Mouse (Mus musculus) MEL (cell line): ENCODE results near the gene Defb25. TPM values are rescaled to one million over a fixed set of nuclear protein-coding genes. Genes with fewer than 3 reads are reported as not detected.

ENCODE experiments used
- DNase-seq: peaks from one replicate; pipeline ENCODE4 v3.0.0; 2011; ENCODE audit warnings: low read depth, low spot score
- H3K27ac ChIP-seq: 2 replicates; pipeline ENCODE4 v1.5.1; 2012; ENCODE audit warnings: low read depth, mild to moderate bottlenecking, control low read depth, low read length, moderate library complexity; ENCODE audit not compliant: control insufficient read depth
- H3K27me3 ChIP-seq, 2 experiments: fragments of 150-350 bp in 1 of 2; sonication (generic) in 1 of 2; 2 replicates each; pipeline ENCODE4 v1.6.1; 2012; ENCODE audit warnings: low read length in 2 of 2, mild to moderate bottlenecking in 2 of 2, improper control_type of control experiment in 1 of 2, moderate library complexity in 1 of 2; ENCODE audit not compliant: insufficient read depth in 2 of 2, control insufficient read depth in 1 of 2
- H3K36me3 ChIP-seq, 2 experiments: 2 replicates each; pipeline ENCODE4 v1.6.1; 2012 to 2014; ENCODE audit warnings: low read length in 2 of 2, improper control_type of control experiment in 1 of 2, inconsistent platforms in 1 of 2, mild to moderate bottlenecking in 1 of 2; ENCODE audit not compliant: insufficient read depth in 2 of 2, control insufficient read depth in 1 of 2
- H3K4me1 ChIP-seq, 2 experiments: fragments of 150-350 bp in 1 of 2; sonication (generic) in 1 of 2; 2 replicates each; pipeline ENCODE4 v1.6.1; 2012; ENCODE audit warnings: low read length in 2 of 2, improper control_type of control experiment in 1 of 2, mild to moderate bottlenecking in 1 of 2; ENCODE audit not compliant: insufficient read depth in 2 of 2, control insufficient read depth in 1 of 2
- H3K4me3 ChIP-seq, 2 experiments: fragments of 150-350 bp in 1 of 2; sonication (generic) in 1 of 2; 2 replicates each; pipeline ENCODE4 v1.5.1; 2012; ENCODE audit warnings: low read depth in 2 of 2, low read length in 2 of 2, mild to moderate bottlenecking in 2 of 2, moderate library complexity in 2 of 2, control low read depth in 1 of 2, improper control_type of control experiment in 1 of 2; ENCODE audit not compliant: control insufficient read depth in 1 of 2, insufficient read depth in 1 of 2
- H3K79me2 ChIP-seq: 2 replicates; pipeline ENCODE4 v1.6.1; 2012; ENCODE audit warnings: mild to moderate bottlenecking, low read length, moderate library complexity; ENCODE audit not compliant: control insufficient read depth, poor library complexity, insufficient read depth
- H3K9ac ChIP-seq: 2 replicates; pipeline ENCODE4 v1.6.1; 2012; ENCODE audit warnings: low read depth, mild to moderate bottlenecking, control low read depth, low read length, moderate library complexity; ENCODE audit not compliant: control insufficient read depth, poor library complexity, severe bottlenecking
- H3K9me3 ChIP-seq: fragments of 150-350 bp; sonication (generic); replicated peaks from 2 replicates; pipeline ENCODE4 v1.6.1; 2012; ENCODE audit warnings: mild to moderate bottlenecking, low read length, improper control_type of control experiment, moderate library complexity; ENCODE audit not compliant: insufficient read depth
- BHLHE40 ChIP-seq: IDR thresholded peaks from 2 replicates; pipeline ENCODE4 v1.6.1; 2012; ENCODE audit warnings: low read depth, mild to moderate bottlenecking, inconsistent platforms, low read length, improper control_type of control experiment, borderline replicate concordance
- CHD1 ChIP-seq: IDR thresholded peaks from 2 replicates; pipeline ENCODE4 v1.6.1; 2012; ENCODE audit warnings: low read depth, mild to moderate bottlenecking, inconsistent platforms, low read length, improper control_type of control experiment
- CTCF ChIP-seq, 3 experiments: IDR thresholded peaks in 2 of 3; conservative IDR thresholded peaks in 1 of 3; 2 replicates each; pipeline ENCODE4 v1.5.1; 2011 to 2012; ENCODE audit warnings: low read length in 3 of 3, low read depth in 2 of 3, mild to moderate bottlenecking in 2 of 3, improper control_type of control experiment in 1 of 3, inconsistent platforms in 1 of 3, mixed read lengths in 1 of 3, moderate library complexity in 1 of 3; ENCODE audit not compliant: control insufficient read depth in 1 of 3, insufficient read depth in 1 of 3, poor library complexity in 1 of 3, severe bottlenecking in 1 of 3
- E2F4 ChIP-seq: IDR thresholded peaks from 2 replicates; pipeline ENCODE4 v1.6.1; 2011; ENCODE audit warnings: low read depth, low read length, improper control_type of control experiment, borderline replicate concordance
- ELF1 ChIP-seq: IDR thresholded peaks from 2 replicates; pipeline ENCODE4 v1.6.1; 2014; ENCODE audit warnings: low read depth, mild to moderate bottlenecking, inconsistent platforms, low read length, improper control_type of control experiment, moderate library complexity
- ETS1 ChIP-seq: IDR thresholded peaks from 2 replicates; pipeline ENCODE4 v1.6.1; 2012; ENCODE audit warnings: low read depth, mild to moderate bottlenecking, inconsistent platforms, low read length, improper control_type of control experiment, moderate library complexity
- GABPA ChIP-seq: IDR thresholded peaks from 2 replicates; pipeline ENCODE4 v1.6.1; 2012; ENCODE audit warnings: low read depth, mild to moderate bottlenecking, inconsistent platforms, low read length, improper control_type of control experiment, moderate library complexity
- GATA1 ChIP-seq: IDR thresholded peaks from 2 replicates; pipeline ENCODE4 v1.6.1; 2011; ENCODE audit warnings: low read depth, low read length, improper control_type of control experiment
- JUND ChIP-seq: IDR thresholded peaks from 2 replicates; pipeline ENCODE4 v1.6.1; 2011; ENCODE audit warnings: low read depth, mild to moderate bottlenecking, improper control_type of control experiment, low read length
- MAFK ChIP-seq: IDR thresholded peaks from 2 replicates; pipeline ENCODE4 v1.6.1; 2011; ENCODE audit warnings: low read depth, mild to moderate bottlenecking, low read length, improper control_type of control experiment, borderline replicate concordance
- MAX ChIP-seq: IDR thresholded peaks from 2 replicates; pipeline ENCODE4 v1.6.1; 2011; ENCODE audit warnings: low read length, improper control_type of control experiment
- MEF2A ChIP-seq: IDR thresholded peaks from 2 replicates; pipeline ENCODE4 v1.6.1; 2014; ENCODE audit warnings: low read depth, mild to moderate bottlenecking, inconsistent platforms, low read length, improper control_type of control experiment; ENCODE audit not compliant: poor library complexity, insufficient replicate concordance, severe bottlenecking; ENCODE audit errors: extremely low read depth
- NELFE ChIP-seq: IDR thresholded peaks from 2 replicates; pipeline ENCODE4 v1.6.1; 2011; ENCODE audit warnings: low read depth, low read length, improper control_type of control experiment
- POLR2A ChIP-seq, 2 experiments: IDR thresholded peaks; 2 replicates each; pipeline ENCODE4 v1.6.1; 2011 to 2012; ENCODE audit warnings: low read length in 2 of 2, mild to moderate bottlenecking in 2 of 2, control low read depth in 1 of 2, improper control_type of control experiment in 1 of 2, low read depth in 1 of 2, moderate library complexity in 1 of 2; ENCODE audit not compliant: control insufficient read depth in 1 of 2, insufficient read depth in 1 of 2, poor library complexity in 1 of 2
- POLR2AphosphoS2 ChIP-seq: IDR thresholded peaks from 2 replicates; pipeline ENCODE4 v1.6.1; 2011; ENCODE audit warnings: low read length, improper control_type of control experiment
- POLR2AphosphoS5 ChIP-seq: IDR thresholded peaks from 2 replicates; pipeline ENCODE4 v1.6.1; 2012; ENCODE audit warnings: low read depth, borderline replicate concordance, mild to moderate bottlenecking, inconsistent platforms, low read length, moderate library complexity, mixed read lengths
- RAD21 ChIP-seq: IDR thresholded peaks from 2 replicates; pipeline ENCODE4 v1.6.1; 2011; ENCODE audit warnings: mild to moderate bottlenecking, low read depth, low read length, improper control_type of control experiment
- RCOR1 ChIP-seq: IDR thresholded peaks from 2 replicates; pipeline ENCODE4 v1.6.1; 2012; ENCODE audit warnings: low read depth, mild to moderate bottlenecking, inconsistent platforms, low read length, improper control_type of control experiment
- SMC3 ChIP-seq: IDR thresholded peaks from 2 replicates; pipeline ENCODE4 v1.6.1; 2011; ENCODE audit warnings: low read depth, low read length, improper control_type of control experiment
- TAL1 ChIP-seq: IDR thresholded peaks from 2 replicates; pipeline ENCODE4 v1.6.1; 2012; ENCODE audit warnings: mild to moderate bottlenecking, inconsistent platforms, low read length, moderate library complexity, mixed read lengths
- TBP ChIP-seq: IDR thresholded peaks from 2 replicates; pipeline ENCODE4 v1.8.0; 2011; ENCODE audit warnings: low read depth, low read length, improper control_type of control experiment
- UBTF ChIP-seq: IDR thresholded peaks from 2 replicates; pipeline ENCODE4 v1.6.1; 2012; ENCODE audit warnings: low read depth, mild to moderate bottlenecking, inconsistent platforms, low read length, improper control_type of control experiment, moderate library complexity, borderline replicate concordance; ENCODE audit not compliant: insufficient read depth
- ZC3H11A ChIP-seq: IDR thresholded peaks from 2 replicates; pipeline ENCODE4 v1.6.1; 2012; ENCODE audit warnings: low read depth, mild to moderate bottlenecking, inconsistent platforms, low read length, improper control_type of control experiment
- ZNF384 ChIP-seq: IDR thresholded peaks from 2 replicates; pipeline ENCODE4 v1.6.1; 2012; ENCODE audit warnings: low read depth, mild to moderate bottlenecking, inconsistent platforms, low read length, improper control_type of control experiment
- polyA plus RNA-seq, 2 experiments: library from polyadenylated mRNA; stranded (reverse) in 1 of 2; unstranded in 1 of 2; fragments of >175 nt in 1 of 2; fragments of >200 nt in 1 of 2; gene quantifications; 2 replicates each; pipeline versions ENCODE4 v1.2.1 to v1.2.4; 2012; ENCODE audit warnings: low replicate concordance in 2 of 2, low read depth in 1 of 2; ENCODE audit not compliant: insufficient read length in 2 of 2, insufficient read depth in 1 of 2, missing spikeins in 1 of 2
- total RNA-seq: library from RNA; depleted of rRNA; stranded (reverse); fragments of 300-350 nt; gene quantifications from 2 replicates; pipeline ENCODE4 v1.2.3, GENCODE M21; 2012

Defb25 gene
- total and polyA plus RNA-seq, 3 experiments, result not detected

GRCm38 (mm10) chr2:152624566-152624965 lies 1.7 kb upstream of the Defb25 start:
- Histone ChIP-seq H3K4me1 (no peaks in the 10 kb centered on the region), H3K79me2 (no peaks in the 10 kb centered on the region), H3K9ac (no peak overlapping the region), H3K4me3 (no peak overlapping the region), H3K9me3 (no peaks in the 10 kb centered on the region), H3K27me3 (no peaks in the 10 kb centered on the region; a peak in 1 of 4 replicates), H3K36me3 (no peaks in the 10 kb centered on the region), H3K27ac (no peak overlapping the region)
- TF ChIP-seq POLR2AphosphoS2, result no peak
- TF ChIP-seq E2F4, result no peak
- TF ChIP-seq MEF2A, result no peak
- TF ChIP-seq GABPA, result no peak
- no peak for TF ChIP-seq GATA1
- no peak for TF ChIP-seq MAX
- no peak for TF ChIP-seq RCOR1
- no peak for TF ChIP-seq ZC3H11A
- no peak for TF ChIP-seq POLR2AphosphoS5
- no peak for TF ChIP-seq CTCF (IDR thresholded peaks at IDR 0.05 in 2 of 3, conservative IDR thresholded peaks at IDR 0.05 in 1 of 3; ENCODE audit: control insufficient read depth in 1 of 3, insufficient read depth in 1 of 3, low read depth in 2 of 3, low read length in 3 of 3, poor library complexity in 1 of 3, severe bottlenecking in 1 of 3)
- no peak for TF ChIP-seq TAL1
- TF ChIP-seq BHLHE40, result no peak
- no peak for TF ChIP-seq TBP
- DNase-seq, result no peak

- Histone ChIP-seq H3K27ac (no peak overlapping the region), H3K4me1 (no peaks in the 10 kb centered on the region), H3K27me3 (peaks cover 0 to 1% of the 10 kb centered on the region in 2 experiments; a peak in 1 of 4 replicates), H3K9ac (no peak overlapping the region), H3K36me3 (no peaks in the 10 kb centered on the region), H3K79me2 (no peaks in the 10 kb centered on the region), H3K4me3 (no peak overlapping the region), H3K9me3 (no peaks in the 10 kb centered on the region)
- DNase-seq, result no peak
- no peak for TF ChIP-seq ZC3H11A
These were observed 702 bp downstream of the Defb25 start for GRCm38 (mm10) chr2:152622151-152622550.

- no peak for TF ChIP-seq UBTF
- TF ChIP-seq ZNF384, result no peak
- no peak for TF ChIP-seq SMC3
- TF ChIP-seq NELFE, result no peak
- no peak for TF ChIP-seq POLR2A (IDR thresholded peaks at IDR 0.05; ENCODE audit: control insufficient read depth in 1 of 2, insufficient read depth in 1 of 2, low read depth in 1 of 2, low read length in 2 of 2, poor library complexity in 1 of 2)
- TF ChIP-seq ETS1, result no peak
- TF ChIP-seq MAFK, result no peak
- TF ChIP-seq CTCF (IDR thresholded peaks at IDR 0.05 in 2 of 3, conservative IDR thresholded peaks at IDR 0.05 in 1 of 3; ENCODE audit: control insufficient read depth in 1 of 3, insufficient read depth in 1 of 3, low read depth in 2 of 3, low read length in 3 of 3, poor library complexity in 1 of 3, severe bottlenecking in 1 of 3), result no peak
- no peak for TF ChIP-seq RAD21
- no peak for TF ChIP-seq ELF1
- no peak for TF ChIP-seq JUND
- no peak for TF ChIP-seq RCOR1
- no peak for TF ChIP-seq CHD1
- no peak for DNase-seq
- peaks cover 0 to 1% of the 10 kb centered on the region in 2 experiments; a peak in 1 of 4 replicates for H3K27me3 ChIP-seq
- H3K4me3 ChIP-seq, result no peak overlapping the region
- H3K79me2 ChIP-seq, result no peaks in the 10 kb centered on the region
- H3K27ac ChIP-seq, result no peak overlapping the region
- no peaks in the 10 kb centered on the region for H3K9me3 ChIP-seq
- no peak overlapping the region for H3K9ac ChIP-seq
- H3K4me1 ChIP-seq, result no peaks in the 10 kb centered on the region; a peak in 1 of 4 replicates
- no peaks in the 10 kb centered on the region for H3K36me3 ChIP-seq
These were observed 2.3 kb downstream of the Defb25 start for GRCm38 (mm10) chr2:152620367-152621134.
